Mouse (Mus musculus) adrenal gland, postnatal 10 days (tissue): ENCODE measurements around the gene Usp49. TPM values are rescaled to one million over a fixed set of nuclear protein-coding genes. Genes with fewer than 3 reads are reported as not detected.

Experiments used
- total RNA-seq, 2 experiments: library from RNA; stranded (reverse); gene quantifications; 2 replicates each; pipeline ENCODE4 v1.2.3; 2021

Gene Usp49
- total RNA-seq, 2 experiments from 2014 or later = 6.8 to 9.0 TPM

Other genes with a start within 250 kb of the Usp49 start
- under 1 TPM; 0.70 to 0.78 TPM for gene Guca1b, start 245.3 kb upstream of the Usp49 start, total RNA-seq
- gene Guca1a, start 230.1 kb upstream of the Usp49 start, total RNA-seq = 1 to 10 TPM; 1.3 to 1.4 TPM
- gene AI661453, start 194.1 kb upstream of the Usp49 start, total RNA-seq = 1 to 10 TPM; 1.8 to 2.6 TPM
- 1 to 10 TPM in 1 of 2 experiments, under 1 TPM in 1; 0.79 to 1.9 TPM for gene 1700001C19Rik, start 193.3 kb upstream of the Usp49 start, total RNA-seq
- gene Taf8, start 128.4 kb upstream of the Usp49 start, total RNA-seq = 10 to 100 TPM; 15.4 to 19.1 TPM
- 100 to 1,000 TPM; 178 to 185 TPM for gene Ccnd3, start 125.6 kb upstream of the Usp49 start, total RNA-seq
- 10 to 100 TPM; 14.1 to 16.6 TPM for gene Bysl, start 19.2 kb upstream of the Usp49 start, total RNA-seq
- gene Med20, start 19.1 kb upstream of the Usp49 start, total RNA-seq = 10 to 100 TPM; 38.1 to 39.8 TPM
- gene Gm20517, start 19.1 kb upstream of the Usp49 start, total RNA-seq = 1 to 10 TPM; 2.8 to 5.5 TPM
- 100 to 1,000 TPM; 223 to 226 TPM for gene Tomm6, start 57.7 kb downstream of the Usp49 start, total RNA-seq
- 1 to 10 TPM; 3.2 to 7.5 TPM for gene Frs3, start 58.3 kb downstream of the Usp49 start, total RNA-seq
- 1 to 10 TPM; 1.1 to 1.5 TPM for gene Gm21981, start 63.8 kb downstream of the Usp49 start, total RNA-seq
- 1 to 10 TPM; 2.2 to 4.8 TPM for gene Prickle4, start 64.0 kb downstream of the Usp49 start, total RNA-seq
- not detected for gene Pgc, start 96.2 kb downstream of the Usp49 start, total RNA-seq
- 10 to 100 TPM; 19.9 to 29.7 TPM for gene Tfeb, start 106.3 kb downstream of the Usp49 start, total RNA-seq
- gene Mdfi, start 204.0 kb downstream of the Usp49 start, total RNA-seq = 1 to 10 TPM; 4.2 to 5.3 TPM